Mouse (Mus musculus): ENCODE data around the gene Vezt. TPM values are rescaled to one million over a fixed set of nuclear protein-coding genes. Genes with fewer than 3 reads are reported as not detected.

Gene Vezt
- 17.3 TPM for polyA plus RNA-seq (2014; fragmentation: Illumina TruSeq; extraction: RNeasy Lipid Tissue Mini Kit (QIAGEN cat#74804); ENCODE audit: low read depth, low replicate concordance)

GRCm38 (mm10) chr10:94035658-94036374, at the start of gene Vezt, which contains the start of gene Fgd6:
Gene Vezt, minus strand, starts transcription at chr10:94035817.
Gene Fgd6, plus strand, starts transcription at chr10:94036001.

GRCm38 (mm10) chr10:93897043-93897646, 138.5 kb downstream of the Vezt start, which contains the start of gene Metap2:
Gene Metap2, minus strand, starts transcription at chr10:93897093.

Other genes with a start within 250 kb of the Vezt start
- gene Usp44, start 204.3 kb downstream of the Vezt start, polyA plus RNA-seq (2014; fragmentation: Illumina TruSeq; extraction: RNeasy Lipid Tissue Mini Kit (QIAGEN cat#74804); ENCODE audit: low read depth, low replicate concordance) = 2.2 TPM
- 165 TPM for gene Metap2, start 138.7 kb downstream of the Vezt start, polyA plus RNA-seq (2014; fragmentation: Illumina TruSeq; extraction: RNeasy Lipid Tissue Mini Kit (QIAGEN cat#74804); ENCODE audit: low read depth, low replicate concordance)
- 6.8 TPM for gene Fgd6, start 184 bp upstream of the Vezt start, polyA plus RNA-seq (2014; fragmentation: Illumina TruSeq; extraction: RNeasy Lipid Tissue Mini Kit (QIAGEN cat#74804); ENCODE audit: low read depth, low replicate concordance)
- gene Nr2c1, start 112.2 kb upstream of the Vezt start, polyA plus RNA-seq (2014; fragmentation: Illumina TruSeq; extraction: RNeasy Lipid Tissue Mini Kit (QIAGEN cat#74804); ENCODE audit: low read depth, low replicate concordance) = 10.7 TPM
- 214 TPM for gene Ndufa12, start 162.9 kb upstream of the Vezt start, polyA plus RNA-seq (2014; fragmentation: Illumina TruSeq; extraction: RNeasy Lipid Tissue Mini Kit (QIAGEN cat#74804); ENCODE audit: low read depth, low replicate concordance)